ENCODE assay signal across 8 mouse cellular contexts in genomic region chr8:111259408-111259741, GRCm38 (mm10). TPM values are rescaled to one million over a fixed set of nuclear protein-coding genes. Genes with fewer than 3 reads are reported as not detected.
DNase-seq lines count a peak whose midpoint lies in the region; ATAC-seq and TF ChIP-seq lines count a peak whose summit lies in the region.

No protein-coding gene starts in this region.

- H3K9ac ChIP-seq in heart, embryonic 16.5 days (ENCODE audit: low read length) = peak overlapping the region; percentile 90
- peak overlapping the region; percentile 87 for H3K9ac ChIP-seq in hindbrain, embryonic 12.5 days
- H3K9ac ChIP-seq in midbrain, embryonic 12.5 days (replicated peaks) = peak overlapping the region; percentile 93; the same call in 1 of the 2 replicates

- peaks cover 24% of the 10 kb centered on the region for H3K4me1 ChIP-seq in heart, embryonic 16.5 days (ENCODE audit: control insufficient read depth, insufficient read depth, low read length)
- H3K4me1 ChIP-seq in hindbrain, embryonic 12.5 days = peaks cover 6% of the 10 kb centered on the region
- peaks cover 8% of the 10 kb centered on the region; the same call in 1 of the 2 replicates for H3K4me1 ChIP-seq in midbrain, embryonic 12.5 days

- no peak for ATAC-seq in heart, embryonic 16.5 days (replicated peaks; ENCODE audit: extremely low read depth, insufficient read depth, low FRiP score)
- peak; percentile 15 for ATAC-seq in Patski
- peak; percentile 27 for ATAC-seq in hindbrain, embryonic 12.5 days (ENCODE audit: low FRiP score)
- ATAC-seq in midbrain, embryonic 12.5 days (ENCODE audit: low FRiP score, low read depth) = no peak

- 12% methylated on average over 13 of the region's 13 CpGs for WGBS in heart, embryonic 16.5 days
- WGBS in hindbrain, embryonic 12.5 days = 11% methylated on average over 13 of the region's 13 CpGs
- 12% methylated on average over 13 of the region's 13 CpGs for WGBS in midbrain, embryonic 12.5 days

- POLR2A ChIA-PET in Patski (lab: Charles Lee) = no interaction called here

- no peaks in the 10 kb centered on the region for H3K9me3 ChIP-seq in heart, embryonic 16.5 days (replicated peaks; ENCODE audit: control insufficient read depth, low read length)
- no peaks in the 10 kb centered on the region for H3K9me3 ChIP-seq in hindbrain, embryonic 12.5 days (replicated peaks)
- H3K9me3 ChIP-seq in midbrain, embryonic 12.5 days = no peaks in the 10 kb centered on the region

- peak overlapping the region; percentile 98 for H3K27ac ChIP-seq in heart, embryonic 16.5 days (ENCODE audit: low read length)
- H3K27ac ChIP-seq in hindbrain, embryonic 12.5 days = peak overlapping the region; percentile 98; the same call in 1 of the 2 replicates
- peak overlapping the region; percentile 98 for H3K27ac ChIP-seq in midbrain, embryonic 12.5 days (replicated peaks)

- H3K36me3 ChIP-seq in heart, embryonic 16.5 days (ENCODE audit: control insufficient read depth, insufficient read depth) = no peaks in the 10 kb centered on the region
- H3K36me3 ChIP-seq in hindbrain, embryonic 12.5 days = no peaks in the 10 kb centered on the region; the same call in 1 of the 2 replicates
- H3K36me3 ChIP-seq in midbrain, embryonic 12.5 days = 0 out of 2 replicates have a peak, but pooled peaks cover 5% of the 10 kb centered on the region

- peak overlapping the region; percentile 76 for H3K4me2 ChIP-seq in heart, embryonic 16.5 days (ENCODE audit: low read depth, low read length)
- peak overlapping the region; percentile 57 for H3K4me2 ChIP-seq in hindbrain, embryonic 12.5 days (replicated peaks)
- H3K4me2 ChIP-seq in midbrain, embryonic 12.5 days (replicated peaks) = peak overlapping the region; percentile 52

- no peaks in the 10 kb centered on the region for H3K27me3 ChIP-seq in heart, embryonic 16.5 days (ENCODE audit: control insufficient read depth, insufficient read depth, low read length)
- H3K27me3 ChIP-seq in Patski = no peaks in the 10 kb centered on the region
- H3K27me3 ChIP-seq in hindbrain, embryonic 12.5 days = no peaks in the 10 kb centered on the region
- H3K27me3 ChIP-seq in midbrain, embryonic 12.5 days = no peaks in the 10 kb centered on the region

- no peak for TF ChIP-seq CTCF in Patski (IDR thresholded peaks at IDR 0.05)

- H3K4me3 ChIP-seq in heart, embryonic 16.5 days (ENCODE audit: low read length) = peak overlapping the region; percentile 83
- peak overlapping the region; percentile 78 for H3K4me3 ChIP-seq in hindbrain, embryonic 12.5 days
- H3K4me3 ChIP-seq in midbrain, embryonic 12.5 days = peak overlapping the region; percentile 79

- intact Hi-C loops in heart, postnatal 25 days (cut with DNase I) = loop anchor here (2.0 to 10.0 kb wide), 6 partner anchors 39 to 225 kb away; partner anchors contain the start of genes Aars and Ddx19b

- CTCF ChIA-PET in Patski (lab: Charles Lee) = no interaction called here

- DNase-seq in heart, postnatal 25 days (ENCODE audit: low spot score) = no peak
- no peak for DNase-seq in Patski (ENCODE audit: low read depth, low spot score)
- DNase-seq in thymus, postnatal 14 days = no peak
- DNase-seq in layer of hippocampus, adult 9-11 months = no peak
- no peak for DNase-seq in thymus, postnatal 10 days (ENCODE audit: low spot score in 2 of 2)

- in situ Hi-C loops in Patski (cut with MboI; ENCODE audit: low pct_unique_long_range_greater_than_20kb) = loop anchor here (10.0 kb wide), 1 partner anchor 105 kb away; no protein-coding TSS in a partner anchor

RNA-seq across cellular contexts. Expression of gene Glg1, which starts 0.4 kb away (rescaled TPM):
- 55.7 and 58.6 TPM in 2 replicates for polyA plus RNA-seq in heart, embryonic 16.5 days (2015; fragmentation: Nextera tagmentation; extraction: Ambion mirVana)
- 100 to 1,000 TPM in 1 of 2 experiments, 10 to 100 TPM in 1; 96.0 to 105 TPM for total RNA-seq in heart, postnatal 25 days (2021)
- polyA plus RNA-seq in Patski (2021) = 137 TPM
- 104 and 109 TPM in 2 replicates for polyA plus RNA-seq in hindbrain, embryonic 12.5 days (2016; fragmentation: Nextera tagmentation; extraction: Ambion mirVana)
- polyA plus RNA-seq in midbrain, embryonic 12.5 days (2016; fragmentation: Nextera tagmentation; extraction: Ambion mirVana) = 94.2 and 108 TPM in 2 replicates

RNA-seq across cellular contexts. Expression of gene Rfwd3, which starts 40.6 kb away (rescaled TPM):
- polyA plus RNA-seq in heart, embryonic 16.5 days (2015; fragmentation: Nextera tagmentation; extraction: Ambion mirVana) = 38.5 and 39.8 TPM in 2 replicates
- 10 to 100 TPM; 16.7 to 17.9 TPM for total RNA-seq in heart, postnatal 25 days (2021)
- polyA plus RNA-seq in Patski (2021) = 39.5 TPM
- polyA plus RNA-seq in hindbrain, embryonic 12.5 days (2016; fragmentation: Nextera tagmentation; extraction: Ambion mirVana) = 53.5 and 56.0 TPM in 2 replicates
- 73.0 and 74.4 TPM in 2 replicates for polyA plus RNA-seq in midbrain, embryonic 12.5 days (2016; fragmentation: Nextera tagmentation; extraction: Ambion mirVana)

Comparison
In these comparisons a context has a peak if more than half of its experiments do, and no peak if none do; other contexts are left out.
1. ATAC-seq: peak in Patski (single experiment) and hindbrain, embryonic 12.5 days (single experiment); none in heart, embryonic 16.5 days (single experiment) and midbrain, embryonic 12.5 days (single experiment).
2. Peak in every context shown above with its lines, with median percentiles within 50 percentile points of each other: H3K27ac ChIP-seq, H3K4me2 ChIP-seq, H3K4me3 ChIP-seq and H3K9ac ChIP-seq.